Mouse (Mus musculus) kidney, postnatal 36 days (tissue): ENCODE results near the gene Iffo2.
A peak's percentile ranks its signal among the peaks of the same experiment; 100 is the strongest.
"Not testable (repeated sequence)": the region's sequence is repeated elsewhere in the genome, so short reads cannot be mapped to it uniquely, and the experiment has no call there.

Experiments
- DNase-seq, 2 experiments: peaks; one replicate each; pipeline ENCODE4 v3.0.0; 2021 to 2022; ENCODE audit warnings: mixed read lengths in 2 of 2

Iffo2 gene

DNA sequence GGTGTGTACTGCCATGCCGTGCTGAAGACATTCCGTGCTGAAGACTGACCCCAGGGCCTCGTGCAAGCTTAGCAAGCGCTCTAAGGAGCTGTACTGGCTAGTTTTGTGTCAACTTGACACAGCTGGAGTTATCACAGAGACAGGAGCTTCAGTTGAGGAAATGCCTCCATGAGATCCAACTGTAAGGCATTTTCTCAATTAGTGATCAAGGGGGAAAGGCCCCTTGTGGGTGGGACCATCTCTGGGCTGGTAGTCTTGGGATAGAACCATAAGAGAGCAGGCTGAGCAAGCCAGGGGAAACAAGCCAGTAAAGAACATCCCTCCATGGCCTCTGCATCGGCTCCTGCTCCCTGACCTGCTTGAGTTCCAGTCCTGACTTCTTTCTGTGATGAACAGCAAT is at the start of gene Iffo2:
TSS of gene Iffo2 (plus strand) at position 301 of the 400 bp plus-strand sequence.
- DNase-seq: not testable (repeated sequence)

GRCm38 (mm10) chr4:139481400-139481799 is 48.9 kb upstream of the Iffo2 start:
- no peak for DNase-seq

GRCm38 (mm10) chr4:139483461-139484105 is 46.8 kb upstream of the Iffo2 start:
- peak; percentile 67 to 71 for DNase-seq

DNA sequence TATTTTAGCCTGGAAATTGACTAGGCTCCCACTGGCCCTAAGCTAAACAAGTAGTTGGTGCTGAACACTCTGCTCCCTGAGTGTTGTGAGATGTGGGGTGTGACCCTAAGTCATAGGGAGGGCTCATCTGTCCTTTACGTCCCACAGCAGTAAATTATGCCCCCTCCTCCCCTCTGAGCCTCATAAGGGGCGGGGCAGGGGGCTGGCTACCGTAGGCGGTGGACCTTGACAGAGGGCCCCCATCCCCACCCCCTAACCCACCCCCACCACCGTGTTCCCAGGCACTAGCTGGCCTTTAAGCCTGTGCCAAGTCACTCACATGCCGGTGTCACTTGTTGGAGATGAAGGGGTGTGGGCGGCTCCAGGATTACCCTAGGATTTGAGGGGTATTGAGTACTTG is 45.9 kb upstream of the Iffo2 start:
- DNase-seq: no peak

- DNase-seq: no peak
Measured at GRCm38 (mm10) chr4:139487085-139487484, 43.3 kb upstream of the Iffo2 start.

DNA sequence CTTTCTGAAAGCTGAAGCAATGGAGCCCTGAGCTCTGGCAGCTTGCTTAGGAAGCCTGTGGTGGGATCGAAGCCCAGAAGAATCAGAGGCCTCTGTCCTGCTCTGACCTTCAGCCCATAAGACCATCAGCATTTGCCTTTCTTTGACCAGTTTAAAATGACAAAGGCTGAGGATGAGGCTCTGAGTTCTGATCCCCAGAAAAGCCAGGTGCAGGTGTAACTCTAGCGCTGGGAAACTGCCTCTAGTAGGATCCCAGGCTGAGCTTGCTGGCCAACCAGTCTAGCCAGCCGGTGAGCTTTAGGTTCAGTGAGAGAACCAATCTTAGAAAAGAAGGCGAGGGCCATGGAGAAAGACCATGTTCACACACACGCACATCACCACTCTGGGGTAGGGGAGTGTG is 42.0 kb upstream of the Iffo2 start:
- DNase-seq: no peak

- DNase-seq: no peak
Measured at GRCm38 (mm10) chr4:139489946-139490345, 40.4 kb upstream of the Iffo2 start.

- peak in 1 of 2 experiments; percentile 34 for DNase-seq
Measured at GRCm38 (mm10) chr4:139490413-139491055, 39.8 kb upstream of the Iffo2 start.

GRCm38 (mm10) chr4:139491541-139492170 is 38.7 kb upstream of the Iffo2 start:
- no peak for DNase-seq

- no peak for DNase-seq
Measured at GRCm38 (mm10) chr4:139492258-139492833, 38.0 kb upstream of the Iffo2 start.

DNA sequence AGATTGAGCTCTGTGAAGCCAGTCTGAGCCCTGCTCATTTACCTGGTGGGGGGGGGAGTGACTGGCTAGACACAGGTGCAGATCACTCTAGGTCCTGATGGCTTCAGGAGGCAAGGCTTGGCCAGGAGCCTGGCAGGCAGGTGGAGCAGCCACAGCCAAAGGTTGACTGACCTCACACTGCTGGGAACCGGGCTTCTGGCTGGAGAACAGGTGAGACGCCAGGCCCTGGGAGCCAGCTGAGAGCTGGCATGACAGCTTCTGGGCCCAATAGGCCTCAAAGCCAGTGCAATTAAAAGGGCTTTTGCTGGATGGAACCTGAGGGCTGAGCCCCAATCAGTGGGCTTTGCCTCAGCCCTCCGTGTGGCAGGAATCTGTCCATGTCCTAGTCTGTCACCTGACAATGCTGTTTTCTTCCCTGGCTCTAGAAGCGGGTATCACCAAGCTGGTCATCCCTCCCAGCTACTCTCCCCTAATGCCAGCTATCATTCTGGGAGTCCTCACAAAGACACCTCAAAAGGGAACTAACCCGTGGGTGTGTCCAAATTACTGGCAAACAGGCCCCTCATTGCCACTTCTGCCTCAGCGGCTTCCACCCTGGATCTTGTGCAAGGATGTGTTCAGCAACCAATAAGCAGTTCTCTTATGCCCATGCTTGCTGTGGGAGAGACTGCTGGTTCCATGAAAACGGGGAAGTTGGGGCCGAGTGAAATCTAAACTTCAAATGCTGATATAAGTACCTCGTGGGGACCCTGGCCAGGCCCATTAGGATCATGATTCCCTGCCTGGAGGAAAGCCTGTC is 36.9 kb upstream of the Iffo2 start:
- peak; percentile 61 to 70 for DNase-seq

DNA sequence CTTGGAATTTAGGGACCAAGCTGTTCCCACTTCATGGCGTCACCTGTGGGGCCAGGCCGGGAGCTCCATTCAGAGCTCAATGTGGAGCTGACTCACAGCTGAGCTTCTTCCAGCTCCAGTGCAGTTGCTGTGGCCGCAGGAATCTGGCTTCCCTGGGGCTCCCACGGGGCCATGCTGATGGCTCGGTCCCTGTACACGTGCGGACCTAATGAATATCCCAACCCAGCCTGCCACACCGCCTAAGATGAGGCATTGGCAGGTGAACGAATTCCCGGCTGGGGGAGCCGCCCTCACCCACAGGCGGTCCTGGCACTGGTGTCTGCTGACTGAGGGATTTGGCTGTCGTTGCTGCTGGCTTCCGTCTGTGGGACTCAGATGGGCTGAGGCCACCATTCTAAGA is 29.5 kb upstream of the Iffo2 start:
- DNase-seq: no peak

GRCm38 (mm10) chr4:139501702-139502101 is 28.6 kb upstream of the Iffo2 start:
- DNase-seq: no peak

- DNase-seq: no peak
Measured at GRCm38 (mm10) chr4:139503919-139504318, 26.4 kb upstream of the Iffo2 start.

GRCm38 (mm10) chr4:139505716-139506115 is 24.6 kb upstream of the Iffo2 start:
- no peak for DNase-seq

DNA sequence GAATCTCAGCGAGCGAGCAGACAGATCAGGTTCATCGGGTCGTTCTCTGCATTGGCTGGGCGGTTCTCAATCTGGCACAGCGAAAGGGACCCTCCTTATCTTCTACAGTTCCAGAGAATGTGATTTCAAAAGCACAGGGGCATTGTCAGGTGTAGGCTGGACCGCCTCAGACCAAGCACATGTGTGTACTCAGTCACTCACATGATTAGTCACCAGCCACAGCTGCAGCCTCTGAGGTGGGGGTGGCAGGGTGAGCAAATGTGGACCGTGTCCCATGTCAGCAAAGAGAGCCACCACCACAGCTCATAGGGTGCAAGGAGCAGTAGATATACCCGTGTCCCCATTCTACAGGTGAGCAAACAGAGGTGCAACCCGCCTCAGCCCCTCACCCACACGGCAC is 23.6 kb upstream of the Iffo2 start:
- DNase-seq: no peak

DNA sequence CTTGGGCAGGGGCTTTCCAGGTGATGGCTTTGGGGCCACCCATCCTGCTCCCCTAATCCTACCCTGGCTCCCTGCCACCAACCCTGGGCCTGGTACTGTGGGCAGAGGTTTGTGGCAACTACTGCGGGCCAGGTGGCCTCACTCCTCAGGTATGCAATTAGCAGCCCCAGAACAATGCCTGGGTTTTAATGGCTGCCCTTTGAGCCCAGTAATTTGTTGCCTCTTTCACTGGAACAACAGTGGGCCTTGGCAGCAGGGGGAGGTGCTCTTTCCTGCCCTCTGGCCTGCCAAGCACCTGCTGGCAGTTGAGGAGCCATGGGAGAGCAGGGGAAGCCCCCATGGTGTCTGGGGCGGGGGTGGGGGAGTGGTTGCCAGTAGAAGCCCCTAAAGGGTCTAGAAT is 21.3 kb upstream of the Iffo2 start:
- no peak for DNase-seq

DNA sequence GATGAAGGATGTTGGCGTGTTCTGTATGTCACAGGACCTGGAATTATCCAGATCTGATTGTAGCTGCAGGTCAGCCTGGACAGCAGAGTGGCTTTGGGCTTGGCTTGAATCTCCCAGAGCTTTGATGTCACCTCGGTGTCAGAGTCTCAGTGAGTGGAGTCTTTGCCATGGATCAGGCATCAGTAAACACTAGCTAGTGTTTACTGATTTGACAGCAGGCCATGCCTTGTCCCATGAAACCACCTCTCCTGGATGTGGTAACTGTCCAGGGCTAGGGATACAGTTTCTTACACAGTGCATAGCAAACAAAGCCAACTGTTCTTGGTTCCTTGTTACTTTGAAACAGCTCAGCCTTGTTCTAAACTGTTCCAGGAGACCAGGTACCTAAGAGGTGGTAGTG is 18.8 kb upstream of the Iffo2 start:
- no peak for DNase-seq

- DNase-seq: no peak
Measured at GRCm38 (mm10) chr4:139512985-139513384, 17.4 kb upstream of the Iffo2 start.

DNA sequence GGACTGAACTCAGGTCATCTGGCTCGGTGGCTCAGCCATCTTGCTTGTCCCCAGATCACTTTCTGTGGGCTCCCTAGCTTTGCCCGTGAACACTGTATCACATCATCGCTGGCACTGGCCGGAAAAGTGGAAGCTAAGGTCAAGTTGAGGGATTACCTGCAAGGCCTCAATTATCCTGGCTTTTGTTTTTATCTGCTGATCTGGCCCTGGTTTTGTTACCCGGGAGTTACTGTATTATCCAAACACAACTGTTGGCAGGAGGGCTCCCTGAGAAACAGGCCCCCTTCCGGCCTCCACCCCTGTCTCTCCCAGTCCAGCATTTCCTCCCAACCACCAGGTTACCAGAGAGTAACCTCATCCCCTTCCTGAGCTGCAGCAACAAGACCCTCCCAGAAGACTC is 11.1 kb upstream of the Iffo2 start:
- no peak for DNase-seq

- no peak for DNase-seq
Measured at GRCm38 (mm10) chr4:139521926-139522325, 8.4 kb upstream of the Iffo2 start.

DNA sequence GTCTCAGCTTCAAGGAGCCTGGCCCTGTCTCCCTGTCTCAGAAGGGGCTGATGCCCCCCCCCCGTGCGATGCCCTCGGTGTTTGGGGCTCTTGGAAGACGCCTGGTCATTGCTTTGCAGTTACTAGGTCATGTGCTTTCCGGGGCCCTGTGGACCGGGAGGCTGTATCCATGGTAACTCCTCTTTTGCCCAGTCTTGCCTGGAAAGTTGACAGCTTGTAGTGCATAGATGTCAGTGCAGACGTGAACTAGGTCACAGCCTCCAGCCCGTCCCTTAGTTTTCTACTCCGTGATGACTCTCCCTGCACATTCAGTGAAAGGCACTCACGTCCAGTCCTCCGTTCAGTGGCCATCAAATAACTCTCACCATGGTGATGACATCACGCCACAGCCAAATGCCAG is 3.9 kb upstream of the Iffo2 start:
- no peak for DNase-seq

DNA sequence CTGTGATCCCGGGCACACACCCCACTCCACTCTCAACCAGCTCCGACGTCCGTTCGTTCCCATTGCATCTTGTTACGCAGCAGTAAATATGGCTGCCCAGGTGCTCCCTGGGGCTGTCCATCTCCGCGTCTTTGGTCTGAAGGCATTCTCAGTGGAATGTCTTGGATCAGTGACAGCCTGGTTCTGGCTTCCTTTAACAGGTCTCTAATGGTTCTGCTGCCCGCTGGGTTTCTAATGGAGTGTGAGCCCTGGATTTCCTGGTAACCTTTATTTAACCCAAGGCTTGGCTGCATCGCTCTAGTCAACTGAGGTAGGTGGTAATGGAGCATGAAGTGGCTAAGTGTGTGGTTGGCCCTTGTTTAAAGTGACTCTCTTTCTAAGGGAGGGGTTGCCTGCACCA is 1.7 kb downstream of the Iffo2 start:
- DNase-seq: peak; percentile 15 to 35
